Mouse (Mus musculus): ENCODE results near the gene Pnrc2. TPM values are rescaled to one million over a fixed set of nuclear protein-coding genes. Genes with fewer than 3 reads are reported as not detected.
A peak's percentile ranks its signal among the peaks of the same experiment; 100 is the strongest.

The Pnrc2 gene
- total and polyA plus RNA-seq, 2 experiments from 2014 or later, result 78.7 to 107 TPM

- peaks cover 51% of the 10 kb centered on the region for H3K4me1 ChIP-seq (ENCODE audit: control insufficient read depth, insufficient read depth)
- H3K9me3 ChIP-seq (replicated peaks; ENCODE audit: control insufficient read depth, low read length), result no peaks in the 10 kb centered on the region
- no peaks in the 10 kb centered on the region for H3K27me3 ChIP-seq (ENCODE audit: control insufficient read depth, insufficient read depth, low read length)
- DNase-seq (ENCODE audit: low spot score) (no peak), ATAC-seq (ENCODE audit: insufficient read depth, low read depth) (no peak)
- TF ChIP-seq CTCF (IDR thresholded peaks at IDR 0.05; ENCODE audit: low read depth), result no peak
- H3K27ac ChIP-seq (ENCODE audit: low read depth), result peak overlapping the region; percentile 100
- H3K4me3 ChIP-seq (ENCODE audit: low read depth, low read length), result no peak overlapping the region
- H3K9ac ChIP-seq (replicated peaks; ENCODE audit: low read depth, low read length), result no peak overlapping the region
- WGBS, result 75% methylated on average over 10 of the region's 10 CpGs
- H3K36me3 ChIP-seq (replicated peaks; ENCODE audit: control insufficient read depth, insufficient read depth, low read length), result peaks cover 20% of the 10 kb centered on the region
- peak overlapping the region; percentile 88; the same call in 1 of the 2 replicates for H3K4me2 ChIP-seq (ENCODE audit: low read depth, low read length)
These were observed 1.2 kb upstream of the Pnrc2 start for GRCm38 (mm10) chr4:135874564-135875535.

- Histone ChIP-seq H3K27ac (ENCODE audit: low read depth) (peak overlapping the region; percentile 100), H3K4me1 (ENCODE audit: control insufficient read depth, insufficient read depth) (peaks cover 58% of the 10 kb centered on the region), H3K9me3 (replicated peaks; ENCODE audit: control insufficient read depth, low read length) (no peaks in the 10 kb centered on the region), H3K9ac (replicated peaks; ENCODE audit: low read depth, low read length) (peak overlapping the region; percentile 88), H3K27me3 (ENCODE audit: control insufficient read depth, insufficient read depth, low read length) (no peaks in the 10 kb centered on the region), H3K36me3 (replicated peaks; ENCODE audit: control insufficient read depth, insufficient read depth, low read length) (peaks cover 28% of the 10 kb centered on the region), H3K4me3 (ENCODE audit: low read depth, low read length) (peak overlapping the region; percentile 71), H3K4me2 (ENCODE audit: low read depth, low read length) (peak overlapping the region; percentile 88)
- WGBS, result 6% methylated on average over 17 of the region's 17 CpGs
- TF ChIP-seq EP300 (IDR thresholded peaks at IDR 0.05; ENCODE audit: low read depth) (no peak), CTCF (IDR thresholded peaks at IDR 0.05; ENCODE audit: low read depth) (no peak)
- no peak for DNase-seq (ENCODE audit: low spot score)
- ATAC-seq (ENCODE audit: insufficient read depth, low read depth), result no peak
These were observed 860 bp downstream of the Pnrc2 start for GRCm38 (mm10) chr4:135872589-135873391.

GRCm38 (mm10) chr4:135872015-135872414 is 1.6 kb downstream of the Pnrc2 start:
- ATAC-seq (ENCODE audit: insufficient read depth, low read depth), result no peak
- Histone ChIP-seq H3K27ac (ENCODE audit: low read depth) (peak overlapping the region; percentile 100; the same call in 1 of the 2 replicates), H3K4me1 (ENCODE audit: control insufficient read depth, insufficient read depth) (peaks cover 55% of the 10 kb centered on the region), H3K9ac (replicated peaks; ENCODE audit: low read depth, low read length) (peak overlapping the region; percentile 88; the same call in 1 of the 2 replicates), H3K4me3 (ENCODE audit: low read depth, low read length) (peak overlapping the region; percentile 71), H3K9me3 (replicated peaks; ENCODE audit: control insufficient read depth, low read length) (no peaks in the 10 kb centered on the region), H3K27me3 (ENCODE audit: control insufficient read depth, insufficient read depth, low read length) (no peaks in the 10 kb centered on the region), H3K4me2 (ENCODE audit: low read depth, low read length) (peak overlapping the region; percentile 88), H3K36me3 (replicated peaks; ENCODE audit: control insufficient read depth, insufficient read depth, low read length) (peaks cover 28% of the 10 kb centered on the region)
- TF ChIP-seq EP300 (IDR thresholded peaks at IDR 0.05; ENCODE audit: low read depth) (no peak), CTCF (IDR thresholded peaks at IDR 0.05; ENCODE audit: low read depth) (no peak)
- WGBS, result 21% methylated on average over 3 of the region's 3 CpGs
- DNase-seq (ENCODE audit: low spot score), result no peak

- no peak for DNase-seq (ENCODE audit: low spot score)
- TF ChIP-seq EP300 (IDR thresholded peaks at IDR 0.05; ENCODE audit: low read depth) (no peak), CTCF (IDR thresholded peaks at IDR 0.05; ENCODE audit: low read depth) (no peak)
- no peak for ATAC-seq (ENCODE audit: insufficient read depth, low read depth)
- no peaks in the 10 kb centered on the region for H3K27me3 ChIP-seq (ENCODE audit: control insufficient read depth, insufficient read depth, low read length)
- peaks cover 42% of the 10 kb centered on the region for H3K4me1 ChIP-seq (ENCODE audit: control insufficient read depth, insufficient read depth)
- H3K9ac ChIP-seq (replicated peaks; ENCODE audit: low read depth, low read length), result no peak overlapping the region
- H3K4me3 ChIP-seq (ENCODE audit: low read depth, low read length), result peak overlapping the region; percentile 19; the same call in 1 of the 2 replicates
- H3K9me3 ChIP-seq (replicated peaks; ENCODE audit: control insufficient read depth, low read length), result no peaks in the 10 kb centered on the region
- H3K27ac ChIP-seq (ENCODE audit: low read depth), result peak overlapping the region; percentile 15; the same call in 1 of the 2 replicates
- H3K4me2 ChIP-seq (ENCODE audit: low read depth, low read length), result peak overlapping the region; percentile 45; the same call in 1 of the 2 replicates
- WGBS, result 27% methylated on average over 2 of the region's 2 CpGs
- H3K36me3 ChIP-seq (replicated peaks; ENCODE audit: control insufficient read depth, insufficient read depth, low read length), result peaks cover 34% of the 10 kb centered on the region
These were observed 3.2 kb downstream of the Pnrc2 start for GRCm38 (mm10) chr4:135870227-135871023.

GRCm38 (mm10) chr4:135868996-135869395 is 4.7 kb downstream of the Pnrc2 start:
- peaks cover 30% of the 10 kb centered on the region for H3K4me1 ChIP-seq (ENCODE audit: control insufficient read depth, insufficient read depth)
- H3K27ac ChIP-seq (ENCODE audit: low read depth), result peak overlapping the region; percentile 53
- no peak overlapping the region for H3K9ac ChIP-seq (replicated peaks; ENCODE audit: low read depth, low read length)
- no peaks in the 10 kb centered on the region for H3K27me3 ChIP-seq (ENCODE audit: control insufficient read depth, insufficient read depth, low read length)
- peaks cover 34% of the 10 kb centered on the region for H3K36me3 ChIP-seq (replicated peaks; ENCODE audit: control insufficient read depth, insufficient read depth, low read length)
- WGBS, result 46% methylated on average over 2 of the region's 2 CpGs
- no peak overlapping the region for H3K4me2 ChIP-seq (ENCODE audit: low read depth, low read length)
- DNase-seq (ENCODE audit: low spot score) (no peak), ATAC-seq (ENCODE audit: insufficient read depth, low read depth) (no peak)
- H3K9me3 ChIP-seq (replicated peaks; ENCODE audit: control insufficient read depth, low read length), result no peaks in the 10 kb centered on the region
- no peak overlapping the region for H3K4me3 ChIP-seq (ENCODE audit: low read depth, low read length)
- TF ChIP-seq EP300 (IDR thresholded peaks at IDR 0.05; ENCODE audit: low read depth) (no peak), CTCF (IDR thresholded peaks at IDR 0.05; ENCODE audit: low read depth) (no peak)
